Mouse (Mus musculus) spleen, adult 2 months (tissue): ENCODE measurements at regions not wholly inside any gene's neighbourhood (a gene's known extent, or its start where the extent isn't known, plus 50 kb on each side); places are given as distances from the start of the nearest gene placed in this dataset.

Source experiments
- DNase-seq, 2 experiments: peaks; one replicate each; pipeline versions ENCODE4 v3.0.0 to v3.0.0-alpha.2; 2012 to 2021; ENCODE audit warnings: low spot score in 2 of 2, low read depth in 1 of 2
- H3K27ac ChIP-seq: fragments of 200-500 bp; 2 replicates; pipeline ENCODE4 v1.5.1; 2012; ENCODE audit warnings: low read length, inconsistent platforms; ENCODE audit not compliant: insufficient read depth
- H3K27me3 ChIP-seq: fragments of 200-500 bp; 2 replicates; pipeline ENCODE4 v1.6.1; 2012; ENCODE audit warnings: mild to moderate bottlenecking, moderate library complexity, low read length, inconsistent platforms; ENCODE audit not compliant: control insufficient read depth, insufficient read depth
- H3K36me3 ChIP-seq: fragments of 200-500 bp; 2 replicates; pipeline ENCODE4 v1.6.1; 2012; ENCODE audit warnings: mild to moderate bottlenecking, low read length, inconsistent platforms; ENCODE audit not compliant: control insufficient read depth, insufficient read depth
- H3K4me1 ChIP-seq: fragments of 200-500 bp; 2 replicates; pipeline ENCODE4 v1.6.1; 2011; ENCODE audit warnings: inconsistent platforms; ENCODE audit not compliant: control insufficient read depth, insufficient read depth, insufficient read length
- H3K4me3 ChIP-seq: fragments of 200-500 bp; 2 replicates; pipeline ENCODE4 v1.5.1; 2011; ENCODE audit warnings: mild to moderate bottlenecking, inconsistent platforms; ENCODE audit not compliant: insufficient read depth, insufficient read length; ENCODE audit errors: extremely low read depth
- CTCF ChIP-seq: fragments of 200-500 bp; IDR thresholded peaks from 2 replicates; pipeline ENCODE4 v1.5.1; 2011; ENCODE audit warnings: mild to moderate bottlenecking, inconsistent platforms; ENCODE audit not compliant: insufficient read depth, insufficient read length, insufficient replicate concordance; ENCODE audit errors: extremely low read depth
- POLR2A ChIP-seq: fragments of 200-500 bp; IDR thresholded peaks from 2 replicates; pipeline ENCODE4 v1.6.1; 2011; ENCODE audit warnings: low read depth, low read length, inconsistent platforms
- WGBS: fragments of 180-500 bp; shearing (Covaris S2); methylation state at CpG from one replicate; pipeline ENCODE4 v1.1.7; 2018; 5-methylcytosine and 5-hydroxymethylcytosine counted together

- Histone ChIP-seq H3K27me3 (no peaks in the 10 kb centered on the region), H3K27ac (no peak overlapping the region), H3K4me1 (no peaks in the 10 kb centered on the region), H3K36me3 (no peaks in the 10 kb centered on the region), H3K4me3 (no peak overlapping the region)
- TF ChIP-seq POLR2A, result no peak
- TF ChIP-seq CTCF, result no peak
- 73% methylated on average over 2 of the region's 2 CpGs for WGBS
- no peak for DNase-seq
Observed at GRCm38 (mm10) chr15:61327925-61328324, 405.1 kb upstream of the A1bg start.

DNA sequence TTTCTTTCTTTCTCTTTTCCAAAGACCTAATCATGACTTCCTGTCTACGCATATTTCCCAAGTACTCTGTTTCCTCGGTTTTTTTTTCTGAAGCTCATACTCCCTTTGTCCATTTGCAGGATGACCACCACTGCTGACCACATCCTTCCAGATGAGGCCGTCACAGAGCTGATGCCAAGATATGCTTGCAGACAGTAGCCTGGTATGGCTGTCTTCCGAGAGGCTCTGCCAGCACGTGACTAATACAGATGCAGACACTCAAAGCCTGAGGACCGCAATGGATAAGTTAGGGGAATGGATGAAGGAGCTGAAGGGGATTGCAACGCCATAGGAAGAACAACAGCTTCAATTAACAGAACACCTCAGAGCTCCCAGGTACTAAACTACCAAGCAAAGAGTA, 399.4 kb upstream of the A1bg start:
- WGBS, result 86% methylated on average over 7 of the region's 7 CpGs
- Histone ChIP-seq H3K27ac (no peak overlapping the region), H3K36me3 (no peaks in the 10 kb centered on the region), H3K4me1 (no peaks in the 10 kb centered on the region), H3K4me3 (no peak overlapping the region), H3K27me3 (no peaks in the 10 kb centered on the region)
- TF ChIP-seq POLR2A (no peak), CTCF (no peak)
- DNase-seq, result no peak

DNA sequence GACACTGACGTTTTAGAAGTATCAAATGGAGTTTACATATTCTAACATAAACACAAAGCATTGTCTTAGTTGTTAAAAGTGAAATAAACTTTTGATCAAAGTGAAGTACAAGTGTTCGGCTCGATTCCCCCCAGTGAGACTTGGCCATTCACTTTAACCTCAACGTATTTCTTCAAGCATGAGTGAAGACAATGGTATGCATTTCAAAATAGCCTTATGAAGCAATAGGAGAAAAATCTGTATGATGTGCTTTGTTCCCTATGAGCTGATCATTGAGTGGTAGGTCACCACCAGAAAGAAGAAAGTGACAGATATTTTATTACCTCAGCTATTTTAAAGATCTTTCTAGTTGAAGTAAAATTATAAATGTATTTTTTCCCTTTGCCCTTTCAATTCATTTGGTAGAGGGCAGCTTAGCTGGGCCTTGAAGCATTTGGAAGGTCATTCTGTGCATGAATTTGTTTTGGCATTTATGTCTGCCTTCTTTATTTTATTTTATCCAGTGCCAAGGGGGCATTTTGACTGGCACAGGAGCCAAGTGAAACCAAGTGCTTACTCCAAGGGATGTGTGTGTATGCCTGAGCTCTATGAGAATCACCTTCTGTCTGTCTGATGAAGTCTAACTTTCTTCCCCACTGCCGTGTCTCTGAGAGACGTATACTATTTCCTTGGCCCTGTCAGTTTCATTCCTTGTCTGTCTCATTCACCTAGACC, 386.8 kb upstream of the A1bg start:
- H3K27ac ChIP-seq, result no peak overlapping the region
- DNase-seq, result no peak
- WGBS, result 86% methylated on average over 6 of the region's 6 CpGs
- H3K27me3 ChIP-seq, result no peaks in the 10 kb centered on the region
- TF ChIP-seq POLR2A (no peak), CTCF (no peak)
- H3K36me3 ChIP-seq, result no peaks in the 10 kb centered on the region
- no peaks in the 10 kb centered on the region for H3K4me1 ChIP-seq
- H3K4me3 ChIP-seq, result no peak overlapping the region

GRCm38 (mm10) chr15:61308936-61309335, 386.1 kb upstream of the A1bg start:
- DNase-seq, result no peak
- Histone ChIP-seq H3K4me3 (no peak overlapping the region), H3K4me1 (no peaks in the 10 kb centered on the region), H3K36me3 (no peaks in the 10 kb centered on the region), H3K27ac (no peak overlapping the region), H3K27me3 (no peaks in the 10 kb centered on the region)
- no peak for TF ChIP-seq POLR2A
- no peak for TF ChIP-seq CTCF
- 87% methylated on average over 4 of the region's 4 CpGs for WGBS

DNA sequence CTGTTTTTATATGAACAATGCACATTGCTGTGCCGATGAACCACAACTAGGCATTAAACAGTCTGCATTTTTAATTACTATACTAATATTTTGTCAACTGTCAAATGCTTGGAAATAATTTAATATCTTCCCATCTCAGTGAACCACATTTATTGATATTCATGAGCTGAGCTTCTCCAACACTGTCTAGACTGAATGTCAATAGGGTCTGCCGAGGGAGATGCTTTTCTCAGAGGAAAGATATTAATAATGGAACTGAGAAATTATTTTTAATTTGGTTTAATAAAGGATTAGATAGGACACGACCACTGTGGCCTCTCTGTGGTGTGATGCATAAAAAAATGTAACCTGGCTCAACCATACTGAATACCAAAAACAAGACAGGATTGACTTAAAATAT, 381.7 kb upstream of the A1bg start:
- TF ChIP-seq CTCF, result no peak
- TF ChIP-seq POLR2A, result no peak
- no peaks in the 10 kb centered on the region for H3K36me3 ChIP-seq
- H3K27me3 ChIP-seq, result no peaks in the 10 kb centered on the region
- no peaks in the 10 kb centered on the region for H3K4me1 ChIP-seq
- H3K27ac ChIP-seq, result no peak overlapping the region
- DNase-seq, result no peak
- H3K4me3 ChIP-seq, result no peak overlapping the region
- WGBS, result 83% methylated on average over 3 of the region's 3 CpGs

DNA sequence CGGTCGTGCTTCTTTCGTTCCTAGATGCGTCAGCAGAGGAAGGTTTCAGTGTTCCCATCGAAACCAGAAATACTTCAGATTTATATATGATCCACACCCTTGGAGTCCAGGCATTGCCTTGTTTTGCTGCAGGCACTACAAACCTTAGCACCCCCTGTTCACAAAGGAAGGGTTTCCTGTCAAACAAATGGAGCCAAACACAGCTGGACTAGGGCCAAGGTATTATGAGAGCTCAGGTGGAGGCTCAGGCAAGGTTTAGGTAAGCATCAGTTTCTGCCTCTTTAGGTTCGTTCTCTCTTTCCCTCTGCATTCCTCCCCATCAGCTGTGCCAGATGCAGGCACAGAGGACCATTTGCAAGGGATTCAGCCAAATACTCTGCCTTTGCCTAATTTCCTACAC, 377.0 kb upstream of the A1bg start:
- Histone ChIP-seq H3K27me3 (no peaks in the 10 kb centered on the region), H3K4me3 (no peak overlapping the region), H3K4me1 (no peaks in the 10 kb centered on the region), H3K27ac (no peak overlapping the region), H3K36me3 (no peaks in the 10 kb centered on the region)
- DNase-seq, result no peak
- no peak for TF ChIP-seq CTCF
- no peak for TF ChIP-seq POLR2A
- WGBS, result 88% methylated on average over 6 of the region's 6 CpGs

- H3K4me3 ChIP-seq, result no peak overlapping the region
- 85% methylated on average over 5 of the region's 5 CpGs for WGBS
- H3K27ac ChIP-seq, result no peak overlapping the region
- no peaks in the 10 kb centered on the region for H3K27me3 ChIP-seq
- DNase-seq, result no peak
- no peaks in the 10 kb centered on the region for H3K4me1 ChIP-seq
- TF ChIP-seq POLR2A (no peak), CTCF (no peak)
- H3K36me3 ChIP-seq, result no peaks in the 10 kb centered on the region
Observed at GRCm38 (mm10) chr15:61297447-61298208, 374.8 kb upstream of the A1bg start.
